Mouse (Mus musculus) ES-E14 (cell line): Measurements from ENCODE around the gene Slc5a3. TPM values are rescaled to one million over a fixed set of nuclear protein-coding genes. Genes with fewer than 3 reads are reported as not detected.
"Not testable (repeated sequence)": the region's sequence is repeated elsewhere in the genome, so short reads cannot be mapped to it uniquely, and the experiment has no call there.

Source experiments
- DNase-seq: peaks from one replicate; pipeline ENCODE4 v3.0.0-alpha.2; 2013; ENCODE audit warnings: low read depth, low spot score
- H3K27ac ChIP-seq: 2 replicates; pipeline ENCODE4 v1.5.1; 2012; ENCODE audit warnings: low read depth, mild to moderate bottlenecking, low read length, moderate library complexity, mixed read lengths; ENCODE audit not compliant: poor library complexity, insufficient read depth, severe bottlenecking
- H3K36me3 ChIP-seq: 2 replicates; pipeline ENCODE4 v1.6.1; 2012; ENCODE audit warnings: mild to moderate bottlenecking, low read length, moderate library complexity, mixed read lengths; ENCODE audit not compliant: control insufficient read depth, poor library complexity, insufficient read depth, severe bottlenecking
- H3K4me1 ChIP-seq, 2 experiments: fragments of 150-350 bp in 1 of 2; sonication (generic) in 1 of 2; 2 replicates each; pipeline ENCODE4 v1.6.1; 2012; ENCODE audit warnings: low read length in 2 of 2, mild to moderate bottlenecking in 1 of 2, mixed read lengths in 1 of 2; ENCODE audit not compliant: control insufficient read depth in 2 of 2, insufficient read depth in 2 of 2, poor library complexity in 1 of 2
- H3K4me3 ChIP-seq, 2 experiments: fragments of 150-350 bp in 1 of 2; sonication (generic) in 1 of 2; 2 replicates each; pipeline ENCODE4 v1.5.1; 2012; ENCODE audit warnings: low read length in 2 of 2, low read depth in 1 of 2, mild to moderate bottlenecking in 1 of 2, mixed read lengths in 1 of 2; ENCODE audit not compliant: insufficient read depth in 1 of 2, poor library complexity in 1 of 2, severe bottlenecking in 1 of 2
- H3K9ac ChIP-seq: 2 replicates; pipeline ENCODE4 v1.6.1; 2012; ENCODE audit warnings: low read depth, mild to moderate bottlenecking, low read length, mixed read lengths; ENCODE audit not compliant: poor library complexity, insufficient read depth, severe bottlenecking
- H3K9me3 ChIP-seq: fragments of 150-350 bp; sonication (generic); 2 replicates; pipeline ENCODE4 v1.6.1; 2012; ENCODE audit warnings: low read depth, mild to moderate bottlenecking, low read length; ENCODE audit not compliant: control insufficient read depth, insufficient read depth
- CHD2 ChIP-seq: IDR thresholded peaks from 2 replicates; pipeline ENCODE4 v1.6.1; 2014; ENCODE audit warnings: mild to moderate bottlenecking, low read depth, low read length, inconsistent platforms
- HCFC1 ChIP-seq: IDR thresholded peaks from 2 replicates; pipeline ENCODE4 v1.6.1; 2012; ENCODE audit warnings: low read length, inconsistent platforms, borderline replicate concordance; ENCODE audit not compliant: insufficient read depth
- MAFK ChIP-seq: IDR thresholded peaks from 2 replicates; pipeline ENCODE4 v1.6.1; 2014; ENCODE audit warnings: mild to moderate bottlenecking, low read depth, low read length, inconsistent platforms; ENCODE audit not compliant: insufficient read depth
- ZC3H11A ChIP-seq: IDR thresholded peaks from 2 replicates; pipeline ENCODE4 v1.6.1; 2012; ENCODE audit warnings: low read depth, mild to moderate bottlenecking, inconsistent platforms, low read length, borderline replicate concordance
- ZNF384 ChIP-seq: IDR thresholded peaks from 2 replicates; pipeline ENCODE4 v1.6.1; 2012; ENCODE audit warnings: low read depth, low read length, inconsistent platforms
- in situ Hi-C, 2 experiments: fragments of 600-800 bp; cut with MboI; formaldehyde crosslinking; loops; one replicate each; pipeline ENCODE4 v1.15.1; 2025; ENCODE audit warnings: low sequenced_read_pairs in 2 of 2, inconsistent platforms in 1 of 2; ENCODE audit not compliant: unreplicated experiment in 2 of 2
- total RNA-seq: library from RNA; depleted of rRNA; stranded (reverse); fragments of 300-350 nt; gene quantifications from 2 replicates; pipeline ENCODE4 v1.2.3, GENCODE M21; 2012

Gene Slc5a3
- total RNA-seq, 1 experiment = 13.2 TPM

- H3K9me3 ChIP-seq = no peaks in the 10 kb centered on the region
- H3K4me3 ChIP-seq = no peak overlapping the region
- TF ChIP-seq ZC3H11A (no peak), ZNF384 (no peak), MAFK (no peak)
- no peak overlapping the region for H3K27ac ChIP-seq
- H3K36me3 ChIP-seq = 0 out of 2 replicates have a peak, but pooled peaks cover 6% of the 10 kb centered on the region
- no peak for DNase-seq
- no peak overlapping the region for H3K9ac ChIP-seq
- in situ Hi-C loops = no loop called here
- peaks cover 0 to 3% of the 10 kb centered on the region in 2 experiments; a peak in 1 of 4 replicates for H3K4me1 ChIP-seq
Measured at GRCm38 (mm10) chr16:92102115-92102514, 44.0 kb downstream of the Slc5a3 start.

GRCm38 (mm10) chr16:92102931-92103330 is 44.8 kb downstream of the Slc5a3 start:
- H3K9ac ChIP-seq, H3K36me3 ChIP-seq, H3K4me1 ChIP-seq, H3K9me3 ChIP-seq, H3K27ac ChIP-seq, H3K4me3 ChIP-seq, DNase-seq, in situ Hi-C loops: not testable (repeated sequence)
- peak; percentile 75; the same call in 1 of the 2 replicates for TF ChIP-seq ZNF384

DNA sequence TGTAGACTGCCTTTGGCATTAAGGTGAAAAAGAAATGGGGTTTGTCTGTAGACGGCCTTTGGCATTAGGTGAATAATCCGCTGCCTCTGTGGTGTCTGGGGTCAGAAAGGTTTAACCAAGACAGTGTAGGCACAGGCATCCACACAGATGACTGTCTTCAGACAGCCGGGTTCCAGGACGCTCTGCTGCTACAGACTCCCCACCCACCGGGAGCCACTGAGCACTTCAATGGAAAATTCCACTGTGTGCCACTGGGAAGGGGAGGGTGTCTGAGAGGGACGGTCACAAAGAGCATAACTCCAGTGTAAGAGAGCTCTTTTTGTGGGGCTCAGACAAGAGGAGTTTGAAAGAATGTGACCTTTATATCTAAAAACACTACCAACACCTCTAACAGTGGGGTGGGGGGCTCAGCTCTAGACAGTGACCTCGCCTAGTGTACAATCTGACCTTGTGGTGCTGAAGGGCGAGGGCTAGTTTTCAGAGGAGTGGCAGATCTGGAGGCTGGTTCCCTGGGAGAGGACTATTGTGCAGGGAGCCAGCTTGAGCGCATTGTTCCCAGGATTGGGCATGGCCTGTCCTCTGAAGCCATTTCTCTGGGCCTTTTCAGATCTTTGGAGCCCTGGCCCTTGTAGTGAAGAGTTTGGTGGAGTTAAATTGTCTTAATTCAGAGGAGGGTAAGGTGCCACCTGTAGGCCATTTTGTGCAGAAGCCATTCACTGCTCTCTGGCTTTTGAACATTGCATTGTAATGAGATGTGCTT is 45.6 kb downstream of the Slc5a3 start:
- no peak overlapping the region for H3K4me3 ChIP-seq
- TF ChIP-seq CHD2 = no peak
- TF ChIP-seq ZC3H11A = no peak
- in situ Hi-C loops = no loop called here
- 0 out of 2 replicates have a peak, but pooled peaks cover 6% of the 10 kb centered on the region for H3K36me3 ChIP-seq
- H3K4me1 ChIP-seq = peaks cover 0 to 3% of the 10 kb centered on the region in 2 experiments; a peak in 1 of 4 replicates
- H3K27ac ChIP-seq = no peak overlapping the region; the same call in 1 of the 2 replicates
- H3K9me3 ChIP-seq = no peaks in the 10 kb centered on the region
- DNase-seq = peak; percentile 67
- H3K9ac ChIP-seq = no peak overlapping the region

GRCm38 (mm10) chr16:92104332-92104590 is 46.1 kb downstream of the Slc5a3 start:
- peaks cover 0 to 3% of the 10 kb centered on the region in 2 experiments; a peak in 1 of 4 replicates for H3K4me1 ChIP-seq
- H3K9me3 ChIP-seq = no peaks in the 10 kb centered on the region
- TF ChIP-seq ZC3H11A = no peak
- no peak for TF ChIP-seq HCFC1
- no peak for TF ChIP-seq CHD2
- no peak for TF ChIP-seq MAFK
- TF ChIP-seq ZNF384 = no peak
- H3K9ac ChIP-seq = no peak overlapping the region
- H3K36me3 ChIP-seq = 0 out of 2 replicates have a peak, but pooled peaks cover 6% of the 10 kb centered on the region
- in situ Hi-C loops = no loop called here
- no peak overlapping the region for H3K4me3 ChIP-seq
- H3K27ac ChIP-seq = no peak overlapping the region; the same call in 1 of the 2 replicates
- DNase-seq = no peak

- TF ChIP-seq ZC3H11A = no peak
- Histone ChIP-seq H3K9ac (no peak overlapping the region), H3K9me3 (no peaks in the 10 kb centered on the region), H3K4me1 (peaks cover 0 to 3% of the 10 kb centered on the region in 2 experiments; a peak in 1 of 4 replicates), H3K36me3 (0 out of 2 replicates have a peak, but pooled peaks cover 4% of the 10 kb centered on the region), H3K27ac (no peak overlapping the region), H3K4me3 (no peak overlapping the region)
- in situ Hi-C loops = no loop called here
- no peak for DNase-seq
Measured at GRCm38 (mm10) chr16:92104951-92105350, 46.8 kb downstream of the Slc5a3 start.
